Mouse (Mus musculus): ENCODE results near the gene Tmem86a.

DNA sequence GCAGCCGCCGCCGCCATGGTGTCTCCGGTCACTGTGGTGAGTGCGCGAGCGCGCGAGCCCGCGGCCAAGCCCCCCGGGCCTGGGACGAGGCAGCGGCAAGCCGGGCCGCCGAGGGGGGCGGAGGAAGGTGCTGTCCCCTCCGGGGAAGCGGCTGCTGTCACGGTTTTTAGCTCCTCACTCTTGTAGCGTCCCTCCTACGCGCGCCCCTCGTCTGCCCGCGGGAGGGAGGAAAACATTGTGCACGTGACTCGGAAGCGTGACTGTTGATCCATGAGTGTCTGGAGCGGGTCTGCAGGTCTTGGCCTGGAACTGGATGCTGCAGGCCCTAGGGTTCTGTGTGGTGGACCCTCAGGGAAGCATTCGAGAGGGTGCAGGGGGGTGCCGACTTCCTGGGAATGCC lies 365 bp downstream of the Tmem86a start:
- no peak for TF ChIP-seq GATA1 (IDR thresholded peaks at IDR 0.05; ENCODE audit: borderline replicate concordance, low read length)
- TF ChIP-seq FLI1 (IDR thresholded peaks at IDR 0.05; ENCODE audit: low read length), result no peak
